Mouse (Mus musculus): ENCODE measurements around the gene Vmn1r104. TPM values are rescaled to one million over a fixed set of nuclear protein-coding genes. Genes with fewer than 3 reads are reported as not detected.
"Not testable (repeated sequence)": the region's sequence is repeated elsewhere in the genome, so short reads cannot be mapped to it uniquely, and the experiment has no call there.

Vmn1r104 gene
- polyA plus RNA-seq (2011; ENCODE audit: insufficient read depth, insufficient read length, low read depth, missing spikeins) = not detected in 2 replicates

DNA sequence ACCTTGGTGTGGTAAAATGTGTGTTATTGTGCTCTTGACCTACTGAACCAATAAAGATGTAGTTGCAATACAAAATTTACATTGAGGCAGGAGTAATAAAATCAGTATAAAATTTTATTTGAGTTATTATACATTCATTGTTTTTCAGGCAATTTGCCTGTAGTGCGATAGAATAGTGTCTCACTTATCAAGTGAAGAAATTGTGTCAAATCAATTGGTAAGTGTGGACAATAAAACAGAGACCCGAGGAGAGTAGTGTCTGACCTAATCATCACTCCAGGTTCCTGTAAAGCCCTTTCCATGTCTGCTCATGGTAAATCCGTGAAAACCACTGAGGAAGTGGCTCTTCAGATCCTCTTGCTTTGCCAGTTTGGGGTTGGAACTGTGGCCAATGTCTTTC is at the start of gene Vmn1r104:
Gene Vmn1r104, plus strand, starts transcription at position 301 of the 400 bp plus-strand sequence.
- H3K9ac ChIP-seq (ENCODE audit: low read depth, poor library complexity, severe bottlenecking); H3K36me3 ChIP-seq (ENCODE audit: control insufficient read depth, insufficient read depth, low read length, poor library complexity, severe bottlenecking); H3K4me1 ChIP-seq (ENCODE audit: control insufficient read depth, insufficient read depth, low read length); H3K27me3 ChIP-seq (ENCODE audit: control insufficient read depth, insufficient read depth, low read length, poor library complexity, severe bottlenecking); H3K4me3 ChIP-seq (ENCODE audit: low read depth, low read length); H3K27ac ChIP-seq (ENCODE audit: insufficient read depth, low read length); H3K9me3 ChIP-seq (replicated peaks; ENCODE audit: control insufficient read depth, insufficient read depth, low read length, poor library complexity, severe bottlenecking): not testable (repeated sequence)

DNA sequence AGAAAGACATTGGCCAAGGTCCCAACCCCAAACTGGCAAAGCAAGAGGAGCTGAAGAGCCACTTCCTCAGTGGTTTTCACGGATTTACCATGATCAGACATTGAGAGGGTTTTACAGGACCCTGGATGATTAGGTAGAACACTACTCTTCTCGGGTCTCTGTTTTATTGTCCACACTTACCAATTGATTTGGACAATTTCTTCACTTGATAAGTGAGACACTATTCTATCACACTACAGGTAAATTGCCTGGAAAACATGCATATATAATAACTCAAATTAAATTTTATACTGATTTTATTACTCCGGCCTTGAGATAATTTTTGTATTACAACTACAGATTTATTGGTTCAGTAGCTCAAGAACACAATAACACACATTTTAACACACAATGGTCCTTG is 23.2 kb upstream of the Vmn1r104 start, which contains the start of gene Vmn1r103:
Gene Vmn1r103, minus strand, starts transcription at position 101 of the 400 bp plus-strand sequence.
- not testable (repeated sequence) for H3K4me3 ChIP-seq (ENCODE audit: low read depth, low read length); H3K36me3 ChIP-seq (ENCODE audit: control insufficient read depth, insufficient read depth, low read length, poor library complexity, severe bottlenecking); H3K9me3 ChIP-seq (replicated peaks; ENCODE audit: control insufficient read depth, insufficient read depth, low read length, poor library complexity, severe bottlenecking)

DNA sequence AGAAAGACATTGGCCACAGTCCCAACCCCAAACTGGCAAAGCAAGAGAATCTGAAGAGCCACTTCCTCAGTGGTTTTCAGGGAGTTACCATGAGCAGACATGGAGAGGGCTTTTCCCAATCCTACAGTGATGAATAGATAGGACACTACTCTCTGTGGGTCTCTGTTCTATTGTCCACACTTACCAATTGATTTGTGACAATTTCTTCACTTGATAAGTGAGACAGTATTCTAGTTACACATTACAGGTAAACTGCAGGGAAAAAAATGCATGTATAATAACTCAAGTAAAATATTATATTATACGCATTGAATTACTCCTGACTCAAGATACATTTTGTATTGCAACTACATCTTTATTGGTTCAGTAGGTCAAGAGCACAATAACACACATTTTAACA is 12.0 kb downstream of the Vmn1r104 start, which contains the start of gene Gm5726:
Gene Gm5726, minus strand, starts transcription at position 101 of the 400 bp plus-strand sequence.
- not testable (repeated sequence) for H3K27me3 ChIP-seq (ENCODE audit: control insufficient read depth, insufficient read depth, low read length, poor library complexity, severe bottlenecking); H3K4me1 ChIP-seq (ENCODE audit: control insufficient read depth, insufficient read depth, low read length); H3K9ac ChIP-seq (ENCODE audit: low read depth, poor library complexity, severe bottlenecking); H3K4me3 ChIP-seq (ENCODE audit: low read depth, low read length); H3K36me3 ChIP-seq (ENCODE audit: control insufficient read depth, insufficient read depth, low read length, poor library complexity, severe bottlenecking); H3K9me3 ChIP-seq (replicated peaks; ENCODE audit: control insufficient read depth, insufficient read depth, low read length, poor library complexity, severe bottlenecking); H3K27ac ChIP-seq (ENCODE audit: insufficient read depth, low read length)

More for the DNA sequence above, 23.2 kb upstream of the Vmn1r104 start, which contains the start of gene Vmn1r103:
- H3K4me1 ChIP-seq (ENCODE audit: control insufficient read depth, insufficient read depth, low read length); H3K27me3 ChIP-seq (ENCODE audit: control insufficient read depth, insufficient read depth, low read length, poor library complexity, severe bottlenecking); H3K27ac ChIP-seq (ENCODE audit: insufficient read depth, low read length); H3K9ac ChIP-seq (ENCODE audit: low read depth, poor library complexity, severe bottlenecking): not testable (repeated sequence)

DNA sequence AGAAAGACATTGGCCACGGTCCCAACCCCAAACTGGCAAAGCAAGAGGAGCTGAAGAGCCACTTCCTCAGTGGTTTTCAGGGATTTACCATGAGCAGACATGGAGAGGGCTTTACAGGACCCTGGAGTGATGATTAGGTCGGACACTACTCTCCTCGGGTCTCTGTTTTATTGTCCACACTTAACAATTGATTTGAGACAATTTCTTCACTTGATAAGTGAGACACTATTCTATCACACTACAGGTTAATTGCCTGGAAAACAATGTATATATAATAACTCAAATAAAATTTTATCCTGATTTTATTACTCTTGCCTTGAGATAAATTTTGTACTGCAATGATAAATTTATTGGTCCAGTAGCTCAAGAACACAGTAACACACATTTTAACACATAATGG is 42.5 kb downstream of the Vmn1r104 start, which contains the start of gene Gm4141:
Gene Gm4141, minus strand, starts transcription at position 101 of the 400 bp plus-strand sequence.
- H3K27ac ChIP-seq (ENCODE audit: insufficient read depth, low read length); H3K4me3 ChIP-seq (ENCODE audit: low read depth, low read length); H3K9ac ChIP-seq (ENCODE audit: low read depth, poor library complexity, severe bottlenecking); H3K27me3 ChIP-seq (ENCODE audit: control insufficient read depth, insufficient read depth, low read length, poor library complexity, severe bottlenecking); H3K9me3 ChIP-seq (replicated peaks; ENCODE audit: control insufficient read depth, insufficient read depth, low read length, poor library complexity, severe bottlenecking); H3K36me3 ChIP-seq (ENCODE audit: control insufficient read depth, insufficient read depth, low read length, poor library complexity, severe bottlenecking); H3K4me1 ChIP-seq (ENCODE audit: control insufficient read depth, insufficient read depth, low read length): not testable (repeated sequence)

Other genes with a start within 250 kb of the Vmn1r104 start
- not detected in 2 replicates for gene Gm4133, start 199.8 kb upstream of the Vmn1r104 start, polyA plus RNA-seq (2011; ENCODE audit: insufficient read depth, insufficient read length, low read depth, missing spikeins)
- not detected in 2 replicates for gene Gm5728, start 158.4 kb upstream of the Vmn1r104 start, polyA plus RNA-seq (2011; ENCODE audit: insufficient read depth, insufficient read length, low read depth, missing spikeins)
- gene Vmn1r100, start 115.9 kb upstream of the Vmn1r104 start, polyA plus RNA-seq (2011; ENCODE audit: insufficient read depth, insufficient read length, low read depth, missing spikeins) = not detected in 2 replicates
- not detected in 2 replicates for gene Vmn1r101, start 91.2 kb upstream of the Vmn1r104 start, polyA plus RNA-seq (2011; ENCODE audit: insufficient read depth, insufficient read length, low read depth, missing spikeins)
- not detected in 2 replicates for gene Gm10670, start 58.9 kb upstream of the Vmn1r104 start, polyA plus RNA-seq (2011; ENCODE audit: insufficient read depth, insufficient read length, low read depth, missing spikeins)
- gene Vmn1r103, start 23.3 kb upstream of the Vmn1r104 start, polyA plus RNA-seq (2011; ENCODE audit: insufficient read depth, insufficient read length, low read depth, missing spikeins) = not detected in 2 replicates
- not detected in 2 replicates for gene Gm5726, start 11.9 kb downstream of the Vmn1r104 start, polyA plus RNA-seq (2011; ENCODE audit: insufficient read depth, insufficient read length, low read depth, missing spikeins)
- not detected in 2 replicates for gene Gm4141, start 42.4 kb downstream of the Vmn1r104 start, polyA plus RNA-seq (2011; ENCODE audit: insufficient read depth, insufficient read length, low read depth, missing spikeins)
- gene Gm4513, start 65.2 kb downstream of the Vmn1r104 start, polyA plus RNA-seq (2011; ENCODE audit: insufficient read depth, insufficient read length, low read depth, missing spikeins) = not detected in 2 replicates
- gene Vmn1r107, start 135.1 kb downstream of the Vmn1r104 start, polyA plus RNA-seq (2011; ENCODE audit: insufficient read depth, insufficient read length, low read depth, missing spikeins) = not detected in 2 replicates
- not detected in 2 replicates for gene Vmn1r111, start 169.4 kb downstream of the Vmn1r104 start, polyA plus RNA-seq (2011; ENCODE audit: insufficient read depth, insufficient read length, low read depth, missing spikeins)
- not detected in 2 replicates for gene Gm10668, start 196.8 kb downstream of the Vmn1r104 start, polyA plus RNA-seq (2011; ENCODE audit: insufficient read depth, insufficient read length, low read depth, missing spikeins)
- gene Vmn1r112, start 237.3 kb downstream of the Vmn1r104 start, polyA plus RNA-seq (2011; ENCODE audit: insufficient read depth, insufficient read length, low read depth, missing spikeins) = not detected in 2 replicates